Mouse (Mus musculus) ES-Bruce4 (cell line): ENCODE measurements around the gene 4933402J07Rik. TPM values are rescaled to one million over a fixed set of nuclear protein-coding genes. Genes with fewer than 3 reads are reported as not detected.

ENCODE experiments used
- H3K27ac ChIP-seq: 2 replicates; pipeline ENCODE4 v1.5.1; 2012; ENCODE audit warnings: low read length, inconsistent platforms; ENCODE audit not compliant: insufficient read depth
- H3K27me3 ChIP-seq: 2 replicates; pipeline ENCODE4 v1.6.1; 2012; ENCODE audit warnings: mild to moderate bottlenecking, low read length, inconsistent platforms; ENCODE audit not compliant: control insufficient read depth, poor library complexity, insufficient read depth, severe bottlenecking
- H3K36me3 ChIP-seq: 2 replicates; pipeline ENCODE4 v1.6.1; 2012; ENCODE audit warnings: inconsistent platforms, mild to moderate bottlenecking, low read length, moderate library complexity; ENCODE audit not compliant: control insufficient read depth, poor library complexity, insufficient read depth, severe bottlenecking
- H3K4me1 ChIP-seq: one replicate; pipeline ENCODE4 v1.8.1; 2011; ENCODE audit warnings: low read length; ENCODE audit not compliant: control insufficient read depth, insufficient read depth
- H3K4me3 ChIP-seq: 2 replicates; pipeline ENCODE4 v1.5.1; 2011; ENCODE audit warnings: low read depth, mild to moderate bottlenecking, low read length
- H3K9ac ChIP-seq: 2 replicates; pipeline ENCODE4 v1.6.1; 2012; ENCODE audit warnings: low read depth, mild to moderate bottlenecking, inconsistent platforms; ENCODE audit not compliant: poor library complexity, severe bottlenecking
- H3K9me3 ChIP-seq: replicated peaks from 2 replicates; pipeline ENCODE4 v1.6.1; 2012; ENCODE audit warnings: mild to moderate bottlenecking, low read length, inconsistent platforms; ENCODE audit not compliant: control insufficient read depth, poor library complexity, insufficient read depth, severe bottlenecking
- CTCF ChIP-seq: IDR thresholded peaks from one replicate; pipeline ENCODE4 v1.8.1; 2011; ENCODE audit warnings: low read depth, low read length
- EP300 ChIP-seq: IDR thresholded peaks from 2 replicates; pipeline ENCODE4 v1.6.1; 2011; ENCODE audit warnings: low read depth, low read length; ENCODE audit not compliant: insufficient read depth
- POLR2A ChIP-seq: IDR thresholded peaks from one replicate; pipeline ENCODE4 v1.8.1; 2011; ENCODE audit warnings: low read length; ENCODE audit not compliant: insufficient read depth
- polyA plus RNA-seq: library from polyadenylated mRNA; stranded (reverse); fragments of >200 nt; gene quantifications from 2 replicates; pipeline ENCODE4 v1.2.4, GENCODE M21; 2011; ENCODE audit warnings: low read depth; ENCODE audit not compliant: missing spikeins, insufficient read depth, insufficient read length

Gene 4933402J07Rik
- polyA plus RNA-seq, 1 experiment: not detected

DNA sequence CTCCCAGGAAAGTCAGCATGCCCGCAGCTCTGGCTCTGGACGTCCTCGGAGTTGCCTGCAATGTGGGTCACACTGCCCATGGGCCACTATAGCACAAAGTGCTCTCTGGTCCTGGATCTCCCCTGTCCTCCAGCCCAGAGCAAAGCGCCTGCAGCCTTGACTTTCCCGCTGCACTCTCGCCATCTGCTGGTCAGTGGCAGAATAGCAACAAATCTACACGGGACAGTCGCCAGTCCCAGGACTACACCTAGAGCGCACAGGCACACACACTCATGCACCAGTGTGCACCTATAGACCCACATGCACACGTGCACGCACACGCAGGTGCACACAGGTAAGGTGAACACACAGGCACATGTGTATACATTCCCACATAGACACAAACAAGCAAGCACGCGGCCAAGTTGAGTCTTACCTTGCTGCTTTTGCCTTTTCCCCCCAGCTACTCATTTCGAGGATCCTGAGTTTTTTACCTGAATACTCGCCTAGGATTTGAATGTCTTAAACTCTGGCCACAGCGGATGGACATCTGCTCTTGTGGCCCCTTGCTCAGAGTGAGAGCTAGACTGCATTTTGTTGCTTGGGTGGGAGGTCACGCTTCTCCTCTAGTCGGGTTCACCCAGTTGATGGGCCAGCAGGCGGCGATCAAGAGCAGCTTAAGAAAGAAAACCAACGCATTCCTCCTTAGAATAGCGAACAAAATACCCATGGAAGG is 26.9 kb upstream of the 4933402J07Rik start:
- H3K27ac ChIP-seq: no peak overlapping the region
- H3K4me3 ChIP-seq: peak overlapping the region; percentile 31
- peaks cover 3% of the 10 kb centered on the region for H3K4me1 ChIP-seq
- H3K9ac ChIP-seq: no peak overlapping the region
- no peaks in the 10 kb centered on the region for H3K9me3 ChIP-seq
- no peaks in the 10 kb centered on the region for H3K36me3 ChIP-seq
- TF ChIP-seq CTCF: peak; percentile 98
- no peak for TF ChIP-seq EP300
- no peak for TF ChIP-seq POLR2A
- H3K27me3 ChIP-seq: no peaks in the 10 kb centered on the region

DNA sequence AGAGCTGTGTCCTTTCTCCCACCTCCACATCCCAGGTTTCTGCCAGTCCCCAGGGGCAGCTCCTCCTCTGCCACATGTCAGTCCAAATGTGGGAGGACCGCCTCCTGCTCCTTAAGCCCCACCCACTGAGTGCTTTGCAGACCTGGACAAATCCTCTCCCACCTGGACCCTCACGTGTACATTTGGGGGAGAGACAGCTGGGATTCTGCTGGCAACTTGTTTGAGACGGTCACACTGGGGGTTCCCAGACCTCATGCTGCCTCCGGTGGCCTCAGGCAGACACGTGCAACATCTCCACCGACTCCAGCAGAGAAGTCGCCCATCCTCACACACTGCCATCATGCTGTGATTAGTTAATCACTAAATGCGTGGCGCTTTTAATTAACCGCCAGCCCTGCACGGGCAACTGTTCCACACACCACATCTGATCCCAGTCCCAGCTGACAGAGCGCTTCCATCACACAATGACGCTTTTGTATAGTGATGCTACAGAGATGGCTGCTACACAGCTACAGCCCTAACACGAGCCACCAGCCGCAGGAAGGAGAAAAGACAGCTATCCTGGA is 23.7 kb upstream of the 4933402J07Rik start:
- H3K4me3 ChIP-seq: no peak overlapping the region
- no peaks in the 10 kb centered on the region for H3K36me3 ChIP-seq

DNA sequence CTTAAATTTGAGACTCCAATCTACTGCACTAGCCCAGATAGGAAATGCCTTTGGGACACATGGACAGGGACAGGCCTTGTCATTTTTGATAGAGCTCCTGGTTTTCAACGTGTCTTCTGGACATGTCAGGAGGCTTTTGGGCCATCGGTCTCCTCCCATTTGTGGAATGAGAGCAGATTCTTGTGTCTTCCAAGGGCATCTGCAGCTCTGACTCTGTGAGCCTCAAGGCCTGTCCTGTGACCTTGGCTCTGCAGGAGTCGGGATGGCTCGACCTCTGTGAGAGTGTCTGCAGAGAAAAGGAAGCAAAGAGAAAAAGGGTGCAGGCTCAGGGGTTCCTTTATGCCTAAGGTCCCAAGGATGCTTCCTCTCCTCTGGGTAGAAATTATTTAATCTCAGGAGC is 13.8 kb upstream of the 4933402J07Rik start:
- Histone ChIP-seq H3K36me3 (no peaks in the 10 kb centered on the region), H3K4me1 (no peaks in the 10 kb centered on the region), H3K27me3 (peaks cover 1% of the 10 kb centered on the region; the same call in 1 of the 2 replicates), H3K9me3 (no peaks in the 10 kb centered on the region; the same call in 1 of the 2 replicates), H3K9ac (no peak overlapping the region), H3K27ac (no peak overlapping the region), H3K4me3 (no peak overlapping the region)
- TF ChIP-seq POLR2A (no peak), EP300 (no peak), CTCF (no peak)

More for the DNA sequence above, 23.7 kb upstream of the 4933402J07Rik start:
- TF ChIP-seq CTCF: no peak
- Histone ChIP-seq H3K9me3 (peaks cover 8% of the 10 kb centered on the region), H3K27ac (no peak overlapping the region), H3K9ac (no peak overlapping the region), H3K4me1 (peaks cover 3% of the 10 kb centered on the region), H3K27me3 (no peaks in the 10 kb centered on the region)

DNA sequence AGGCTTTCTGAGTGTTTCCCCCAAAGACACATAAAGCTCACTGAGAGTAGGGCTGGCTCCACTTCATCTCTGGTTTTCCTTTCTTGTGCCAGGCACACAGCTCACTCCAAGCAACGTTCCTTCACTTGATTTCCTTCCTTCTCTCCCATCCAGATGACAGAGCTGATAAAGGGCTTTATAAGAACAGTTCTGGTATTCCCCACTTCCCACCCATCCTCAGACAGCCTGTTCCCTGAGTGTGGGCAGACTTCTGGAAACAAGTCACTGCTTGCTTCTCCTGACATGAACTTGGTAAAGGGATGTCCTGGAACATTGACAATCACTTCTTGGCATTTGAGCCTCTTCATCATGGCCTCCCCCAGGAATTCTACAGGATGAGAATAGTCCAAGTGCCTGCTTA is 10.9 kb upstream of the 4933402J07Rik start:
- peaks cover 1% of the 10 kb centered on the region; the same call in 1 of the 2 replicates for H3K27me3 ChIP-seq

DNA sequence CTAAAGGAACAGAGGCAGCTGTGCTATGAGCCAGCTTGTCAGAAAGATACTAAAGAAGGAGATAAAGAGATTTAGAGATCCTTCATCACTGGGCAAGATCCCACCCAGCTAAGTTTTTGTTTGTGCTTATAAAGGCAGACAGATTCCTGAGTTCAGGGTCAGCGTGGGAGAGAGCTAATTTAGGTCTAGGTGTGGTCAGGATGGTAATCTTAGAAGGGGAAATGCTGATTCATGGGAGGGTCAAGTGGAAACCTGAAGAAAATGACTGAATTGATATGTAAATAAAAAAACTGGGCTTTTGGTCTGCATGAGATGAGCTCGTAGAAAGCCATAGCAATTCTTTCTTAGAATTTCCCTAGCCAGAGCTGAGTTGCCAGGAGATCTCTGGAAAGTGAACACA is 2.9 kb upstream of the 4933402J07Rik start:
- TF ChIP-seq CTCF (no peak), POLR2A (no peak), EP300 (no peak)

More for the DNA sequence above, 10.9 kb upstream of the 4933402J07Rik start:
- no peaks in the 10 kb centered on the region for H3K4me1 ChIP-seq
- H3K9me3 ChIP-seq: no peaks in the 10 kb centered on the region; the same call in 1 of the 2 replicates
- no peak for TF ChIP-seq POLR2A
- no peak overlapping the region for H3K27ac ChIP-seq
- no peaks in the 10 kb centered on the region for H3K36me3 ChIP-seq
- no peak overlapping the region for H3K9ac ChIP-seq
- H3K4me3 ChIP-seq: no peak overlapping the region

DNA sequence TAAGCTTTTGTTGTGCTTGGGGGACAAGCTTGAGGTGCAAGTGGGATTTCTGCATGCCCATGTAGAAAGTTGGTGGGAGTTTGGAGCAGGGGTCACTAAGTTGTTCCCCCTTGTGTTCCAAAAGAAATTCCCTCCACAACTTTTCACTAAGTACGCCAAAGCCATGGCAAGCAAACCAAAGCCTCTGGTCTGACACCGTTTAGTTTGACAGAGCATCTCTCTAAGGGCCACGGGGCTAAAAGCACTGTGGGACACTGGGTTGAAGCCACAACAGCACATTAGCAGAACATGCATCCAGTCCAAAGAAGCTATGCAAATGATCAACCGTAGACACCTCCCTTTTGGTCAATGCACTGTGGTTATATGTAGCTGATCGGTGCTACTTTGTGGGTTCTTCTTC is 5.5 kb downstream of the 4933402J07Rik start:
- Histone ChIP-seq H3K9me3 (no peaks in the 10 kb centered on the region), H3K4me3 (no peak overlapping the region), H3K36me3 (no peaks in the 10 kb centered on the region), H3K4me1 (peaks cover 2% of the 10 kb centered on the region), H3K27ac (no peak overlapping the region), H3K27me3 (no peaks in the 10 kb centered on the region), H3K9ac (no peak overlapping the region)
- TF ChIP-seq POLR2A (no peak), EP300 (no peak), CTCF (no peak)

More for the DNA sequence above, 2.9 kb upstream of the 4933402J07Rik start:
- no peak overlapping the region for H3K27ac ChIP-seq
- H3K9ac ChIP-seq: no peak overlapping the region
- no peak overlapping the region for H3K4me3 ChIP-seq
- peaks cover 12% of the 10 kb centered on the region for H3K9me3 ChIP-seq
- no peaks in the 10 kb centered on the region for H3K27me3 ChIP-seq
- no peaks in the 10 kb centered on the region for H3K36me3 ChIP-seq
- no peaks in the 10 kb centered on the region for H3K4me1 ChIP-seq
